Mouse (Mus musculus) spleen, adult 2 months (tissue): Measurements from ENCODE around the gene Gm15557.

ENCODE experiments used
- CTCF ChIP-seq: fragments of 200-500 bp; IDR thresholded peaks from 2 replicates; pipeline ENCODE4 v1.5.1; 2011; ENCODE audit warnings: mild to moderate bottlenecking, inconsistent platforms; ENCODE audit not compliant: insufficient read depth, insufficient read length, insufficient replicate concordance; ENCODE audit errors: extremely low read depth
- POLR2A ChIP-seq: fragments of 200-500 bp; IDR thresholded peaks from 2 replicates; pipeline ENCODE4 v1.6.1; 2011; ENCODE audit warnings: low read depth, low read length, inconsistent platforms

DNA sequence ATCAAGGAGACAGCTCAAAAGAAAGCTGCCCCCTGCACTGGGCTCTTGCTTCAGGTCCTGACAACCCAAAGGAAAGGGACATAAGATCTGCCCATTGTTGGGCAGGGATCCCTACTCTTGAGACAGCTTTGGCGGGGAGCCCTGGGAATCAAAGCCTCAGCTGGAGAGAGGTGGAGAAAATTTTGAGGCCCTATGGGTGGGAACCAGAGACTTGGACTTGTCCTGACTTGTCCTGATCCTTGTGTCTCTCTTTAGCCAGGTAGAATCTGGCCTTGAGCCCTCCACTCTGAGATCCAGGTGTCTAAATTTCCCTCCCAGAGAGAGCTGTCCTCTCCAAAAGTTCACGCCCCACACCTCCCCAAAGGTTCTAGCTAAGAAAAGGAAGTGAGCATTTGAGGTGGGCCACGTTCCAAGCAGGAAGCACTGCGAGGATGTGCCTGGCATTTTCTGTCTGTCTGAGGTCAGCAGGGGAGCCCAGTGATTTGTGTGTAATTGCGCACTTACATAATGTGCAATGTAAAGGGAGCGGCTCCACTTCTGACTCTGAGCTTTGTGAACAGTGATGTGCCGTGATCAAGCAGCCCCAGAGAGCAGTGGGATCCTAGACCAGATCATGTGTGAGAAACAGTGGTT lies 515 bp upstream of the Gm15557 start:
- TF ChIP-seq CTCF (no peak), POLR2A (no peak)
